Mouse (Mus musculus): ENCODE results near the gene Gdpd1.
"Not testable (repeated sequence)": the region's sequence is repeated elsewhere in the genome, so short reads cannot be mapped to it uniquely, and the experiment has no call there.

Gdpd1 gene

GRCm38 (mm10) chr11:87026096-87026875 is 47.6 kb downstream of the Gdpd1 start:
- DNase-seq (ENCODE audit: low spot score) = no peak

DNA sequence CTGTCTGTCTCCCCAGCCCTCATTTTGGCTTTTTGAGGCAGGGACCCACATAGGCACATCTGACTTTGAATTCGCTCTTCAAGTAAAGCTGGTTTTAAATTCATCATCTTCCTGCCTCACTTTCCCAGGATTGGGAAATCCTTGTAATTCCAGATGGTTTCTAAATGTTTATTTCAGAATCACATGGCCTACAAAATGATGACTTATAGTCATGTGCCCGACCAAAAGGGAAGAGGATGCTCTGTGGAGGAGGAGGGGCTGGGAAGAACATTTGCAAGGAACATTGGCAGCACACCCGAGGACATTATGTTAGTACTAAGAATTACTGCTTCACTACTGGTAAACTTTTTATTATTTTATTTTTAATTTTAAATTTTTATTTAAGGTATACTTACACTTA is 48.5 kb downstream of the Gdpd1 start:
- DNase-seq (ENCODE audit: low spot score) = no peak

DNA sequence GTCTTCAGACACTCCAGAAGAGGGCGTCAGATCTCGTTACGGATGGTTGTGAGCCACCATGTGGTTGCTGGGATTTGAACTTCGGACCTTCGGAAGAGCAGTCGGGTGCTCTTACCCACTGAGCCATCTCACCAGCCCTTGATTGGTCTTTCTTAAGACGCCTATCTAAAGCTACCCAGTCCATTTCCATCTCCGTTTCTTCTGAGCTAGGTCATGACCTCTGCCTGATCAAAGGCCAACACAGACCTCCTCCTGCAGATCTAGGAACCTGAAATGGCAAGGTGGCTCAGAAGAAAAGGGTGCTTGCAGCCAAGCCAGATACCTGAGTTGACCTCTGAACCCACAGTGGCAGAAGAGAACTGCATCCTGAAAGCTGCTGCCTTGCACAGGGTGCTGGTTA is 50.6 kb downstream of the Gdpd1 start:
- DNase-seq (ENCODE audit: low spot score) = not testable (repeated sequence)

DNA sequence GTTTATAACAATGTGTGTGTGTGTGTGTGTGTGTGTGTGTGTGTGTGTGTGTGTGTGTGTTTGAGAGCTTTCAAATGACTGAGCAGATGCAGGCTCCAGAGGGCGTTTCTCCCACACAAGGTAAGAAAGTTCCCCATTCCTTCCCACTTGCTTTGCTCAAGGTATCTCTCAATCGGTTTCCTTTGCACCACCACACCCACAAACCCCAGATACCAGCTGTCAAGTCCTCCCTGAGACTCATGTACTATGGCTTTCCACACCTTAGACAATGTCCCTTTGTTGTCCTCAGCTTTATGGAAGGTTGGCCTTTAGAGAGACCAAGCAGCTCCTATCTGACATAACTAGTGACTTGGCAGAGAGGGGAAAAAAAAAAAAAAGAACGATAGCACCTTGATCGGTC is 51.1 kb downstream of the Gdpd1 start:
- no peak for DNase-seq (ENCODE audit: low spot score)

DNA sequence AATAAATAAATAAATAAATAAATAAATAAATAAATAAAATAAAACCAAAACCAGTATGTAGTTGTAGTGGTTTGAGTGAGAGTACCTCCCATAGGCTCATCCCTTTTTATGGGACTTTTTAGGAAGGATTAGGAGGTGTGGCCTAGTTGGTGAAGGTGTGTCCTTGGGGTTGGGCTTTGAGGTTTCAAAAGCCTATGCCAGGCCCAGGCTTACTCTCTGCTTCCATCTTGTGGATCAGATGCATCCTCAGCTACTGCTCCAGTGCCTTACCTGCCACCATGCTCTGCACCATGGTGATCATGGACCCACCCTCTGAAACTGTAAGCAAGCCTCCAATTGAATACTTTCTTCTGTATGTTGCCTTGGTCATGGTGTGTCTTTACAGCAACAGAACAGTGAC is 52.3 kb downstream of the Gdpd1 start:
- DNase-seq (ENCODE audit: low spot score) = no peak

- no peak for DNase-seq (ENCODE audit: low spot score)
These were observed 53.4 kb downstream of the Gdpd1 start for GRCm38 (mm10) chr11:87020449-87020848.

GRCm38 (mm10) chr11:87019431-87019830 is 54.4 kb downstream of the Gdpd1 start:
- no peak for DNase-seq (ENCODE audit: low spot score)

GRCm38 (mm10) chr11:87018081-87018480 is 55.8 kb downstream of the Gdpd1 start:
- DNase-seq (ENCODE audit: low spot score) = no peak

- no peak for DNase-seq (ENCODE audit: low spot score)
These were observed 58.2 kb downstream of the Gdpd1 start for GRCm38 (mm10) chr11:87015691-87016090.

GRCm38 (mm10) chr11:87010476-87010875 is 63.4 kb downstream of the Gdpd1 start:
- DNase-seq (ENCODE audit: low spot score) = no peak

DNA sequence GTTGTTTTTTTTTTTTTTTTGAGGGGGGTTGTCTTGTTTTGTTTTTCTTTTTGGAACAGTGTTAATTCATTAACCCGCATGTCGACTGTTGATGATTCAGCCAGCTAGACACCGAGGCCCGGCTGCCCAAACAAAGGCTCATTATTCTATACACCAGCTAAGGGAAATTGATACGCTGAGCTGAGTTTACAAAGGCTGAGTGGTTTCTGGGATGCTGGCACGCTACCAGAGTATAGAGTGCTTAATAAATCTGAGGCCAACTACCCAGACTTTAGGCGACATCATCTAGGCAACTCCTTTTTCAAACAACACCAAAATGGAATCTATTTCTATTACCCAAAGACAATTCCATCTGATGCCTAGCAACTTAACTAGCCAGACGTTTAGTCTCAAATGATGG is 66.5 kb downstream of the Gdpd1 start:
- no peak for DNase-seq (ENCODE audit: low spot score)

GRCm38 (mm10) chr11:87004960-87005755 is 68.7 kb downstream of the Gdpd1 start:
- no peak for DNase-seq (ENCODE audit: low spot score)

DNA sequence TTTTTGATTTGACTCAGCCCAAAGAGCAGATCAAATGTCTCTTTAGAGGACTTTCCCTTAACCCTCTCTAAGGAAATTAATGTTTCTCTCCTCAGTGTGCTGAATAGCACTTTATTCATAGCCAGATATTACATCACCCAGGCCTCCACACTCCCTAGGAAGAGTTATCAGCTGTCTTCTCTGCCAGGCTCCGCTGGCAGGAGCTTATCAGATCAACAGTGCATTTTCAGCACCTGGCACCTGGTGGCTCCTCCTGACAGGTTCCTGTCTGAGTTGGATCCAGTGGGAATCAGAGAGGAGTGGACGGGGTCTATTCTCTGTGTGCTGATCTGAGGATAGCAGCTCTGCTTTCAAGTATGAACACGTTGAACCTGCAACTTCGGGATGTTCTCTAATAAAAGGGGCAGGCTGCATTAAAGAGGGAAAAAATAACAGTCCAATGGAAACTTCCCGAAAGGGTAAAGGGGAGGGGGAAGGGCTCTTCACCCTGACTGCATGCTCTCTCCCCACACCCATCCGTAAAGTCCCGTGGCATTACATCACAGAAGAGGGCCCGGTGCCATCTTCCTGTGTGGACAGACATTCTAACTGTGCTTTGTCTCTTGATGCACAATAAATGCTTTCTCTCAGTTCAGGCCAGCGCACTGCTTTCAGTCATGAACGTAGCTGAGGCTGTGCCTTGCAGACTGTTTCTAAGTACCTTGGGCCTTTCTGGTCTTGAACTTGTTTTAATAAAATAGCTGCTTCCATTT is 71.6 kb downstream of the Gdpd1 start:
- no peak for DNase-seq (ENCODE audit: low spot score)

- no peak for DNase-seq (ENCODE audit: low spot score)
These were observed 72.6 kb downstream of the Gdpd1 start for GRCm38 (mm10) chr11:87001217-87001616.

GRCm38 (mm10) chr11:86996266-86996665 is 77.6 kb downstream of the Gdpd1 start:
- no peak for DNase-seq (ENCODE audit: low spot score)

DNA sequence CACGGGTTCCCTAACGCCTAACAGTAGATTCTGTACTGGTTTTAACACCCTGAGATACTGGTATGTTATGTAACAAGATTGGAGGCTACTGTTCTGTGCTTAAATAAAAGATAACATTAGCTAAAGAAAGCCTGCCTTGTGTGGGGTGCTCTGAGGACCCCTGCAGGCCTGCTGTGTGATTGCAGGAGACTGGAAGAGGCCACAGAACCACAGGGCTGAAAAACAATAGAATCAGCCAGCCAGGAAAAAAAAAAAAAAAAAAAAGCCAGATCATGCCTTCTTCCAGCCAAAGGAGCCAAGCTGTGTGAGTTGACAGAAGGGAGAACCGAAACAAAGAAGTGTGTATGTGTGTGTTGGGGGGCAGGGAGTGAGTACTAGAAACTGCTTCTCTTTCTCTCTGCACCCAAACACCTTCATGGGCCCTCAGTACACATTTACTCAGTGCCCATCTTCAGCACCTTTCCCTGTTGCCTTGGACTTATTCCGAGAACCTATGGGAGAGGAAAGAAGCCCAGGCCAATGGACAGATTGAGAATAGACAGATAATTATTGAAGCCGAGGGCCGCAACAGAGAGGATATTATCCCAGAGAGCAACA is 78.1 kb downstream of the Gdpd1 start:
- DNase-seq (ENCODE audit: low spot score) = no peak

GRCm38 (mm10) chr11:86994791-86995624 is 78.9 kb downstream of the Gdpd1 start:
- no peak for DNase-seq (ENCODE audit: low spot score)

DNA sequence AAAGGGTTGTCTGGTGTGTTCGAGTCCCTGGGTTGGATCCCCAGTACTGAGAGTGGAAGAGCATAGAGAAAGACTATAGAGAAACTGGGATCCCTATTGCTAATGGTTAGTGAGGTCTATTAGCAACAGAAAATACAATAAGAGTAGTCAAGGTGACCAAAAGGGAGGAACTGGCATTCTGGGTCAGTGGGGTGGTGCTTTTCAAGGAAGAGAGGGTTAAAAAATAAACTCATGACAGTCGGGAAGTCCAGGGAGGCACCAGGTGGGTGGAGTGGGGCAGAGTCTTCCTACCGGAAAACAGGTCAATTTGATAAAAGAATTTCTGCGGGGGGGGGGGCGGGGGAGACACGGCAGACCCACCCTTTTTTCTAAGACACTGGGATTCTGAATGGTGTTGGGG is 79.5 kb downstream of the Gdpd1 start:
- no peak for DNase-seq (ENCODE audit: low spot score)

DNA sequence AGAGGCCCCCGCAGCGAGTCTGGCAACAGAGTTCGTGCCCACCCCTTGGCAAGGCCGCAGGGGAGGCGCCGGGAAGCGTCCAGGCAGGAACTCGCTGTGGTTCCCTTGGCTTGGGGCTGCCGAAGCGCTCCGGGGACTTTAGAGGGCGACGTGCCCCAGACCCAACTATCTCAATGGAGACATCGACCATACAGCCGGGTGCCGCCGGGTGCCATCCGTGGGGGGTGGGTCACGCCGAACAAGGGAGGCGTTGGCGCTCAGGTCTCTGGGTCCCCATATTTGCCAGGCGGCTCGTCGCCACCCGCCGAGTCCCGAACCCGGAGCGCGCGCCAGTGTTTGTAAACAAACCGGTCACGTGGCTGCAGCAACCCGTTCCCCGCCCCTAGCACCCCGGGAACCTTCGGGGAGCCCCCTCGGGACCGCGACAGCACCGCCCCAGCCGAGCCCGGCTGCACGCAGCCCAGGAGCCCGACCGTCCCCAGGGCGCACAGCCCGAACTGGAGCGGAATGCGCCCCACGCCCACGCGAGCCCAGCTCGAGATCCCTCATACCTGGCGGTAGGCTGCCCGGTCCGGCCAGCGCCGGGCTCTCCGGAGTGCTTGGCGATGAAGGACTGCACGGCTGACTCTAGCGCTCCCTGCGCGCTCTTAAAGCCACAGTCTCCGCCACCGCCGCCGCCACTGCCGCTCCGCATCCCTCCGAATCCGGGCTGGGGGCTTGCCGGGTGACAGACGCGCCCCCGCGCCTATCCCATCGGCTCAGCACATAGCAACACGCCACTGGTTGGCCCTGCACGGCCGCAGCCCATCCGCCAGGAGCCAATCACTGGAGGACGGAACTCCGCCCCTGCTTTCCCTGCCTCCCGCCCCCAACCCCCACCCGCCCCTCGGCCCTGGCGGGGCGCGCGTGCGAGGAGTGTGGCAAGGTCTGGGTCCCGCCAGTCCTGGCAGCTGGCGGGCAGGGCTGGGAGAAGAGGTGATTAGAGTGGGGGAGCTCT is 80.5 kb downstream of the Gdpd1 start, which contains the start of gene Ypel2:
Gene Ypel2, minus strand, starts transcription at position 667 of the 997 bp plus-strand sequence.
- DNase-seq (ENCODE audit: low spot score) = peak; percentile 85

DNA sequence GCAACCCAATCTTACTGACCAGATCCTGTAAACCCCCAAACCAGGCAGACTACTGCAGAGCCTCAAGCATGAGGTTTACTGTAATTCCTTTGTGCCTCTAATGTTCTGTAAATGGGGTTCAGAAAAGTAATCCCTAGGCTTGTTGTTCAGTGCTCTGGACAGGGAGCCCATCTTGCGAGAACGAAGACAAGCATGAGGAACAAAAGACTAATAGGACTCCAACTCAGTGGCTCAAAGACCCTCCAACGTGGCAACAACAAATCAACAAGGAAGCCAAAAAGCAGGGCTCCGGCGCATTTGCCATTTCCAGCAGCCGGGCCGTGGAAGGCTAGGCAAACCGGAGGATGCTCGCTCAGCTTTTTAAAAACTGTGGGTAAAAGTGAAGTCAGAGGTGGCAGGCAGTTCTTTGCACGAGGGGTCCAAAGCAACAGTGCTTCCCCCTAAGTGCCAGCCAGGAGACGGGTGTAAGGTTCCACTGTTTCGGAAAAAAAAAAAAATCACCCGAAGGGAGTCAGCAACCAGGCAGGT is 81.3 kb downstream of the Gdpd1 start:
- no peak for DNase-seq (ENCODE audit: low spot score)

All from urinary bladder, postnatal 10 days (tissue).